Mouse (Mus musculus) CH12.LX (cell line): ENCODE measurements around the gene Ddx4. TPM values are rescaled to one million over a fixed set of nuclear protein-coding genes. Genes with fewer than 3 reads are reported as not detected.

Source experiments
- DNase-seq: peaks from one replicate; pipeline ENCODE4 v3.0.0-alpha.2; 2013; ENCODE audit errors: extremely low read depth
- H3K27ac ChIP-seq: 2 replicates; pipeline ENCODE4 v1.5.1; 2012; ENCODE audit warnings: low read depth, mild to moderate bottlenecking, control low read depth, moderate library complexity; ENCODE audit not compliant: insufficient read depth
- H3K27me3 ChIP-seq: replicated peaks from 2 replicates; pipeline ENCODE3; 2012; ENCODE audit warnings: inconsistent platforms
- H3K36me3 ChIP-seq, 2 experiments: replicated peaks in 1 of 2; 2 replicates each; pipeline versions ENCODE3 to v1.6.1; 2012; ENCODE audit warnings: inconsistent platforms in 1 of 2, low read length in 1 of 2, mild to moderate bottlenecking in 1 of 2, mixed read lengths in 1 of 2, moderate library complexity in 1 of 2; ENCODE audit not compliant: control insufficient read depth in 1 of 2, insufficient read depth in 1 of 2
- H3K4me1 ChIP-seq, 2 experiments: 2 replicates each; pipeline ENCODE4 v1.6.1; 2012; ENCODE audit warnings: inconsistent platforms in 1 of 2, moderate library complexity in 1 of 2; ENCODE audit not compliant: insufficient read depth in 2 of 2, control insufficient read depth in 1 of 2
- H3K4me2 ChIP-seq: 2 replicates; pipeline ENCODE4 v1.6.1; 2012; ENCODE audit warnings: low read depth, mild to moderate bottlenecking, control low read depth; ENCODE audit not compliant: poor library complexity, insufficient read depth, severe bottlenecking
- H3K4me3 ChIP-seq, 3 experiments: fragments of 150-350 bp in 1 of 3; sonication (generic) in 1 of 3; replicated peaks in 1 of 3; 2 replicates each; pipeline versions ENCODE3 to v1.5.1; 2011 to 2012; ENCODE audit warnings: low read depth in 2 of 3, low read length in 2 of 3, mild to moderate bottlenecking in 2 of 3, moderate library complexity in 2 of 3, control low read depth in 1 of 3, improper control_type of control experiment in 1 of 3, inconsistent platforms in 1 of 3, mixed read lengths in 1 of 3; ENCODE audit not compliant: poor library complexity in 1 of 3
- H3K79me2 ChIP-seq: replicated peaks from 2 replicates; pipeline ENCODE4 v1.6.1; 2012; ENCODE audit warnings: mild to moderate bottlenecking, moderate library complexity; ENCODE audit not compliant: control insufficient read depth, poor library complexity, insufficient read depth, severe bottlenecking; ENCODE audit errors: extremely low read depth
- H3K9ac ChIP-seq: 2 replicates; pipeline ENCODE4 v1.6.1; 2012; ENCODE audit warnings: low read depth, mild to moderate bottlenecking, control low read depth, moderate library complexity; ENCODE audit not compliant: insufficient read depth
- H3K9me3 ChIP-seq: replicated peaks from 2 replicates; pipeline ENCODE3; 2012; ENCODE audit warnings: low read length, inconsistent platforms, mixed read lengths
- BHLHE40 ChIP-seq: IDR thresholded peaks from 2 replicates; pipeline ENCODE4 v1.6.1; 2011; ENCODE audit warnings: mild to moderate bottlenecking, low read depth, low read length, improper control_type of control experiment
- CHD1 ChIP-seq: IDR thresholded peaks from 2 replicates; pipeline ENCODE4 v1.6.1; 2012; ENCODE audit warnings: low read depth, low read length, improper control_type of control experiment, inconsistent platforms
- CHD2 ChIP-seq: IDR thresholded peaks from 2 replicates; pipeline ENCODE4 v1.6.1; 2011; ENCODE audit warnings: low read length, improper control_type of control experiment
- CTCF ChIP-seq, 2 experiments: IDR thresholded peaks in 1 of 2; conservative IDR thresholded peaks in 1 of 2; 2 replicates each; pipeline ENCODE4 v1.5.1; 2011 to 2012; ENCODE audit warnings: low read depth in 2 of 2, low read length in 2 of 2, improper control_type of control experiment in 1 of 2, inconsistent platforms in 1 of 2, mild to moderate bottlenecking in 1 of 2, moderate library complexity in 1 of 2
- ELF1 ChIP-seq: IDR thresholded peaks from 2 replicates; pipeline ENCODE4 v1.6.1; 2014; ENCODE audit warnings: low read depth, mild to moderate bottlenecking, inconsistent platforms, low read length, improper control_type of control experiment
- EP300 ChIP-seq: IDR thresholded peaks from 2 replicates; pipeline ENCODE4 v1.6.1; 2011; ENCODE audit warnings: low read length, improper control_type of control experiment
- GABPA ChIP-seq: IDR thresholded peaks from 2 replicates; pipeline ENCODE4 v1.6.1; 2012; ENCODE audit warnings: low read depth, low read length, improper control_type of control experiment, inconsistent platforms; ENCODE audit not compliant: insufficient replicate concordance
- JUND ChIP-seq: conservative IDR thresholded peaks from 2 replicates; pipeline ENCODE4 v1.6.1; 2011; ENCODE audit warnings: low read depth, low read length, improper control_type of control experiment
- KAT2A ChIP-seq: IDR thresholded peaks from 2 replicates; pipeline ENCODE4 v1.6.1; 2012; ENCODE audit warnings: low read length, improper control_type of control experiment, inconsistent platforms; ENCODE audit not compliant: insufficient replicate concordance
- MAX ChIP-seq: IDR thresholded peaks from 2 replicates; pipeline ENCODE4 v1.6.1; 2011; ENCODE audit warnings: low read length, improper control_type of control experiment
- MAZ ChIP-seq: IDR thresholded peaks from 2 replicates; pipeline ENCODE4 v1.6.1; 2012; ENCODE audit warnings: low read depth, mild to moderate bottlenecking, inconsistent platforms, low read length, improper control_type of control experiment, moderate library complexity
- MEF2A ChIP-seq: IDR thresholded peaks from 2 replicates; pipeline ENCODE4 v1.6.1; 2014; ENCODE audit warnings: low read depth, mild to moderate bottlenecking, inconsistent platforms, low read length, improper control_type of control experiment, borderline replicate concordance
- MXI1 ChIP-seq: IDR thresholded peaks from 2 replicates; pipeline ENCODE4 v1.6.1; 2011; ENCODE audit warnings: mild to moderate bottlenecking, low read depth, low read length, improper control_type of control experiment
- MYC ChIP-seq: IDR thresholded peaks from 2 replicates; pipeline ENCODE4 v1.6.1; 2011; ENCODE audit warnings: low read depth, mild to moderate bottlenecking, improper control_type of control experiment, low read length
- NELFE ChIP-seq: IDR thresholded peaks from 2 replicates; pipeline ENCODE4 v1.6.1; 2011; ENCODE audit warnings: low read depth, low read length, improper control_type of control experiment
- NRF1 ChIP-seq: IDR thresholded peaks from 2 replicates; pipeline ENCODE4 v1.6.1; 2014; ENCODE audit warnings: low read depth, mild to moderate bottlenecking, inconsistent platforms, low read length, improper control_type of control experiment, moderate library complexity
- PAX5 ChIP-seq: IDR thresholded peaks from 2 replicates; pipeline ENCODE4 v1.6.1; 2012; ENCODE audit warnings: low read length, inconsistent platforms, mixed read lengths
- POLR2A ChIP-seq: IDR thresholded peaks from 2 replicates; pipeline ENCODE4 v1.6.1; 2011; ENCODE audit warnings: low read depth, mild to moderate bottlenecking, improper control_type of control experiment, low read length
- RAD21 ChIP-seq: IDR thresholded peaks from 2 replicates; pipeline ENCODE4 v1.6.1; 2011; ENCODE audit warnings: low read depth, mild to moderate bottlenecking, low read length, improper control_type of control experiment, moderate library complexity
- SIN3A ChIP-seq: IDR thresholded peaks from 2 replicates; pipeline ENCODE4 v1.6.1; 2012; ENCODE audit warnings: low read length, improper control_type of control experiment, inconsistent platforms
- SMC3 ChIP-seq: IDR thresholded peaks from 2 replicates; pipeline ENCODE4 v1.6.1; 2011; ENCODE audit warnings: low read depth, low read length, improper control_type of control experiment
- UBTF ChIP-seq: IDR thresholded peaks from 2 replicates; pipeline ENCODE4 v1.6.1; 2012; ENCODE audit warnings: low read depth, mild to moderate bottlenecking, inconsistent platforms, low read length, improper control_type of control experiment, moderate library complexity
- USF1 ChIP-seq: IDR thresholded peaks from 2 replicates; pipeline ENCODE4 v1.6.1; 2014; ENCODE audit warnings: low read depth, mild to moderate bottlenecking, inconsistent platforms, low read length, improper control_type of control experiment
- ZC3H11A ChIP-seq: IDR thresholded peaks from 2 replicates; pipeline ENCODE4 v1.6.1; 2012; ENCODE audit warnings: low read depth, mild to moderate bottlenecking, inconsistent platforms, low read length, improper control_type of control experiment
- dilution Hi-C: fragments of 300-500 bp; cut with MboI; formaldehyde crosslinking; loops from 2 replicates; pipeline ENCODE4 v1.14.3; 2020; ENCODE audit warnings: low sequenced_read_pairs; ENCODE audit not compliant: extremely low pct_unique_long_range_greater_than_20kb, extremely low pct_ligation_motif_present
- in situ Hi-C: fragments of 300-500 bp; cut with MboI; formaldehyde crosslinking; loops from 3 replicates; pipeline ENCODE4 v1.14.3; 2019; ENCODE audit warnings: low sequenced_read_pairs, low pct_ligation_motif_present, low pct_unique_long_range_greater_than_20kb, mixed read lengths
- polyA plus RNA-seq: library from polyadenylated mRNA; unstranded; fragments of >175 nt; gene quantifications from 2 replicates; pipeline ENCODE4 v1.2.1, GENCODE M21; 2012; ENCODE audit warnings: low read depth; ENCODE audit not compliant: insufficient read length
- total RNA-seq, 2 experiments: library from RNA; depleted of rRNA; stranded (reverse); fragments of 300-350 nt in 1 of 2; fragments of >200 nt in 1 of 2; gene quantifications; 2 replicates each; pipeline ENCODE4 v1.2.3; 2012 to 2014

The Ddx4 gene
- total and polyA plus RNA-seq, 3 experiments: 0.08 to 0.35 (median 0.27) TPM

DNA sequence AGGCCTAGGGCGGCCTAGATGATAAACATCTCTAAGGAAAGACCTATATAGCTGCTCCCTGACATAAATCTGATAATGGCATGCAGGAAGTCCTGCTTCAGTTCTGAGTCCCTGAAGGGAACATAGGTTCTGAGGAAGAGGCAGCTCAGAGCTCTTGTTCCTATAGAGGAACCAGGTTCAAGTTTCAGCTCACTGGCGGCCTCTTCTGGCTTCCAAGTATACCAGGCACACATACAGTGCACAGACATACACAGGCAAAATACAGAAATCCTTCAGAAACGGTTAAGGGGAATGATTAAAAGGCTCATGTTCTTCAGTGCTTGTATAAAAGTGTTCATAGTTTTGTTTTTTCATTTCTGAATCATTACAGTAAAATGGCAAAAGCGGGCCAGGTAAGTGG is 25.9 kb upstream of the Ddx4 start:
- Histone ChIP-seq H3K4me2 (no peak overlapping the region), H3K27me3 (no peaks in the 10 kb centered on the region)
- peak; percentile 42 for DNase-seq
- TF ChIP-seq MAZ (no peak), UBTF (no peak), CHD2 (no peak), EP300 (no peak), POLR2A (no peak), RAD21 (peak; percentile 29), JUND (no peak), SMC3 (peak; percentile 44), MXI1 (no peak), CTCF (conservative IDR thresholded peaks at IDR 0.05 in 1 of 2, IDR thresholded peaks at IDR 0.05 in 1 of 2; ENCODE audit: low read depth in 2 of 2, low read length in 2 of 2) (peak in 1 of 2 experiments; percentile 50; a peak in 2 of 4 replicates), PAX5 (no peak), KAT2A (no peak), GABPA (no peak), MEF2A (no peak), BHLHE40 (no peak), NELFE (no peak), USF1 (no peak), CHD1 (no peak), NRF1 (no peak), MAX (no peak)
- TF ChIP-seq, all 38 proteins: peak for 3
- Histone ChIP-seq H3K27ac (no peak overlapping the region), H3K9me3 (peaks cover 3% of the 10 kb centered on the region), H3K4me3 (no peak overlapping the region), H3K9ac (no peak overlapping the region), H3K4me1 (peaks cover 0 to 23% of the 10 kb centered on the region in 2 experiments; a peak in 2 of 4 replicates), H3K36me3 (peaks cover 7 to 42% of the 10 kb centered on the region in 2 experiments), H3K79me2 (no peaks in the 10 kb centered on the region)
- dilution Hi-C loops: no loop called here
- in situ Hi-C loops: loop anchor here (10.0 kb wide), 2 partner anchors 197 to 357 kb away; partner anchors contain the start of gene Cdc20b

GRCm38 (mm10) chr13:112673899-112674447 is 21.7 kb upstream of the Ddx4 start:
- no peak for TF ChIP-seq EP300
- peak; percentile 91 for TF ChIP-seq ZC3H11A
- no peak for TF ChIP-seq ELF1
- peak; percentile 99 for TF ChIP-seq RAD21
- TF ChIP-seq SIN3A: 0 out of 2 replicates have a peak, but pooled peaks have one; percentile 34
- TF ChIP-seq SMC3: peak; percentile 96
- TF ChIP-seq JUND: 0 out of 2 replicates have a peak, but pooled peaks have one; percentile 22
- TF ChIP-seq MEF2A: no peak
- 0 out of 2 replicates have a peak, but pooled peaks have one; percentile 19 for TF ChIP-seq MYC
- peak; percentile 74 to 96 for TF ChIP-seq CTCF (conservative IDR thresholded peaks at IDR 0.05 in 1 of 2, IDR thresholded peaks at IDR 0.05 in 1 of 2; ENCODE audit: low read depth in 2 of 2, low read length in 2 of 2)
- H3K4me2 ChIP-seq: no peak overlapping the region

More at GRCm38 (mm10) chr13:112673899-112674447, 21.7 kb upstream of the Ddx4 start:
- H3K4me1 ChIP-seq: peaks cover 0 to 16% of the 10 kb centered on the region in 2 experiments; a peak in 2 of 4 replicates
- in situ Hi-C loops (loop anchor here (10.0 kb wide), 2 partner anchors 201 to 361 kb away; partner anchors contain the start of gene Cdc20b), dilution Hi-C loops (no loop called here)
- H3K9ac ChIP-seq: no peak overlapping the region
- no peaks in the 10 kb centered on the region for H3K79me2 ChIP-seq
- no peaks in the 10 kb centered on the region for H3K27me3 ChIP-seq
- peaks cover 27 to 53% of the 10 kb centered on the region in 2 experiments for H3K36me3 ChIP-seq
- H3K4me3 ChIP-seq: no peak overlapping the region
- DNase-seq: peak; percentile 86
- no peak overlapping the region for H3K27ac ChIP-seq
- peaks cover 3% of the 10 kb centered on the region for H3K9me3 ChIP-seq
